Mouse (Mus musculus) fibroblast of lung, adult 2 months (primary cell): ENCODE measurements around the gene Pafah2.
A peak's percentile ranks its signal among the peaks of the same experiment; 100 is the strongest.

Experiments
- DNase-seq: peaks from one replicate; pipeline ENCODE4 v3.0.0-alpha.2; 2011; ENCODE audit warnings: low read depth

Pafah2 gene

GRCm38 (mm10) chr4:134395977-134396825 lies at the start of gene Pafah2:
Pafah2 (plus strand) TSS chr4:134396320.
- peak; percentile 96 for DNase-seq

- no peak for DNase-seq
These were observed 48.0 kb upstream of the Pafah2 start for GRCm38 (mm10) chr4:134348078-134348477.

DNA sequence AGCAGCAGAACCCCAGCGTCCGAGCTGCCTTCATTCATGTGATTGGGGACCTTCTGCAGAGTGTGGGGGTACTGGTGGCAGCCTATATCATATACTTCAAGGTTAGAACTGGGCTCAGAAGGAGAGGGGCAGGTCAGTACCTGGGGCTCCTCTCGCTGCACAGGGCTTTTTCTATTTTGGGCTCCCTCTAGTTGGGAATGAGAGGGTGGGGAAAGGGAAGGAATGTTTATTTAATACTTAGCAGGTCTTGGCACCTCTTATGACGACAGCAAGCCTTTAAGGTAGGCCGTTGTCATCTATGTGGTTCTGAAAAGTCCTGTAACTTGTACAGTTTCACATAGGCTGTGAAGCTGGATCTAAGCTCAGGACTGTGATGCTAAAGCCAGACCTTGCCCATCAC lies 47.6 kb upstream of the Pafah2 start:
- no peak for DNase-seq

GRCm38 (mm10) chr4:134349829-134350228 lies 46.3 kb upstream of the Pafah2 start:
- DNase-seq: no peak

- no peak for DNase-seq
These were observed 45.5 kb upstream of the Pafah2 start for GRCm38 (mm10) chr4:134350641-134351040.

- DNase-seq: no peak
These were observed 44.5 kb upstream of the Pafah2 start for GRCm38 (mm10) chr4:134351329-134352260.

GRCm38 (mm10) chr4:134352261-134352707 lies 43.8 kb upstream of the Pafah2 start:
- no peak for DNase-seq

- no peak for DNase-seq
These were observed 43.2 kb upstream of the Pafah2 start for GRCm38 (mm10) chr4:134352929-134353328.

DNA sequence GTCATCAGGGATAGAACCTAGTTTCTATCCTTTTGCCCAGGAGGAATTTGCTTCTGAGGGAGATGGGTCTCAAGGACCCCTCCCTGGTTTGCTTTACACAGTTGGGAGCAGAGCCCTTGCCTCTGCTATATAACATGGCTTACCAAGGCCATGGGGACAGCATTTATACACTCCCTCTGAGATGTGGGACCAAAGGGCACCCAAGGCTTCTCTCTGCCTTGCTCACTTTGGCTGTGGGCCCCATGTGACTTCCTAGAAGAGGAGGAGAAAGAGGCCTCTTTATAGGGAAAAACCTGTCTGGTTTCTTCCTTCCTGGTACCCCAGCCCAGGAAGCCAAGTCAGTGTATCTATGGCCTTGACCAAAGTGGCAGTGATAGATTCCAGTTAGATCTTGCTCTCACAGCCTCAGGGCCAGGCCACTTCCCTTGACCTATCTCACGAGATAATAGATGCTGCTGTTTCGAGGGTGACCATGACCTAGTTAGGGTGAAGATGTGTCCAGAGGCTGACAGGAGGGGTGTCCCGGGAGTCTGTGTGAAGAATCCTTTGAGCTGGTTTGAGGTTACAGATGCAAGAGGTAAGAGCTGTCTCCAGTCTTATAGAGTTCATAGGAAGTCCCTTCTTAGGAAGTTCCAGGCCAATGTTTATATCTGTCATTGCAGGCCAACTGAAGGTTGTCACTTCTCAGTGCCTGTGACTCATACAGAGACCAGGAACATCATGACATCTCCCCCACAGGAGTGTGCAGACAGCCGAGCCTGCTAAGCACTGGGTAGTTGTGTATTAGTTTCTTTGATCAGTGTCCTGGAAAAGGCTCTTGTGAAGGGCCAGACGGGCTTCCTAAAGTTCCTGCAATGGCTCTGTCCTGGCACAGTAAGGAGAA lies 42.4 kb upstream of the Pafah2 start:
- DNase-seq: no peak

DNA sequence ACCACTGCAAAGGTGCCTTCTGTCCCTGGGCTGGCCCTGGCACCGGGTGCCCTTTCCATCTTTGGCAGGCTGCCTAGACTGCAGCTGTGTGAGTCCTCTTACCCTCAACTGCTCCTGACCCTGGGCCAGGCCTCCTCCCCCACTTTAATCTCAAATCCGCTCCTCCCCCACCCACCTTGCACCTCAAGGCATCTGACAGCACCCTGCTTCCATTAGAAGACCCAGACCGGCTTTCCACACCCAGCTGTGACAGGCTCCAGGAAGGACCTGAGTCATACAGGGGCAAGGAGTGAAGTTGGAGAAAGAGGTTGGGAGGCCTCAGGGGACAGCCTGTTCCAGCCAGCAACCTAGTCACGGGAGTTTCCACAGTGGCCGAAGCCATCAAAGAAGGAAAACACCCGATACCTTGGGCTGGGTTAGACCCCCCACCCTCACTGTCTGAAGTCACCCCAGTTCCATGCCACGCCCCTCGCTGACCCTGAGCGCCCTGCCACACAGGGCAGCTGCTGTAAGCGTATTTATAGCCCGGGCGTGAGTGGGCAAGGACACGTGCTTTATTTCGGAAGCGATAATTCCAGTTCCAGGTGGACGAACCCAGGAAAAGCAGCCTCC lies 40.2 kb upstream of the Pafah2 start:
- DNase-seq: no peak

DNA sequence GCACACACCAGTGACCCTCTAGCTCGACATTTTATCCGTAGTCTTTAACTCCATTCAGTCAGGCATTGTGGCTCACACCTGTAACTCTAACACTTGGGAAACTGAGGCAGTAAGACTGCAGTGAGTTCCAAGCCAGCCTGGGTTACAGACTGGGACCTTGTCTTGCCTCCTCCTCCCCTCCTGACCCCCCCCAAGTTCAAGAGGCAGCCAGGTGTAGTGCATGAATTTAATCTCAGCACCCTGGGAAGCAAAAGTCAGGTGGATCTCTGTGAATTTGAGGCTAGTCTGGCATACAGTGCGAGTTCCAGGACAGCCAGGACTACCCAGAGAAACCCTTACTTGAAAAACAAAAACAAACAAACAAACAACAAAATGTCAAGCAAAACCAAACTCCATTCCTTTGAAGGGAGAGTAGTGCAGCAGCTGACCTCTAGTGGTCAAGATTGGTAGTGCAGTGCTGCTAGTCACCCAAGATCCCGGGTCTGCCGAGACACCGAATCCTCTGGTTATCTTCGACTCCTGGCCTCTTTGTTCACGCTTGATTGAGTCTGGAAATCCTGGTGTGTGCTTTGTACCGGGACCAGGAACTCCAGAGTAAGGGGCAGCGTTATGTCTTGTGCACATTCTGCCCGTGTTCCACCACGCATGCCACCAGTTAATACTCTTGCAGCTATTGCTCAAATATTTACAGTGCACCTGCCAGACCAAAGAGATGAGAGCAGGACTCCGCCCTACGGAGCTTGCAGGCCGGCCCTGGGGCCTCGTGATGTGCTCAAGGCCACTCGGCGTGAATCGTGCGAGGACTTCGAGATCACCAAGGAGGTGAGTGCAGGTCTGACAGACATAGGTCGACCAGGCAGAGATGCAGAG lies 39.3 kb upstream of the Pafah2 start:
- peak; percentile 16 for DNase-seq

DNA sequence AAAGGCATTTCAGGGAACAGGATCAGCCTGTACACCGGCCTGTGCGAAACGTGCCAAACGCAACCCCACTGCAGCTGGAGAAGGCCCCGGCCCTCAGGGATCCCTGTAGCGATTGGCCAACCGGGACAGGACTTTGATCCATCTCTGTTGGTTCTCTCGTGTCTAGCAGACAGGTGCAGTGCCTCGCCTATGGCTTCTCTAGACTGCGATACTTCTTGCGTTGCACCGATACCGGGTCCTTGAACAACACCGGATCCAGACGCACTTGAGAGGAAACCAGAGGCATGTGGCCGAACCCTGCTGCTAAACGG lies 38.7 kb upstream of the Pafah2 start:
- no peak for DNase-seq

DNA sequence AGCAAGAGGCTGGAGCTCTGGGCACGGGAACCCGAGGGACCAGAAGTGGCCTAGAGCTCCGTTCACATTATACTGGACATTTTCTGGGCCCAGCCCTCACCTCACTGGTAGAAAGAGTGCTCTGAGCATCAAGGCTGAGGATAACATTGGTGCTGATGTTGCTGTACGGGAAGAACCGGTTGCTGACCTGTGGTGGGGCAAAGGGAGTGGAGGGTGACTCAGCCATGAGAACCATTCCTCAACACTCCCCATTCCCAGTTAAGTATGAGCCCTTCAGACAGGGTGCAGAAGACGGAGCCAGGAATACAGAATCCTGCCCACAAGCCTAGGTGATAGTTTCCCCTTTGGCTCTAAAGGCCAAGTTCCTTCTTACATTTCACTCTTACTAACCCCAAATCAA lies 36.5 kb upstream of the Pafah2 start:
- DNase-seq: no peak

GRCm38 (mm10) chr4:134361215-134361614 lies 34.9 kb upstream of the Pafah2 start:
- DNase-seq: no peak

- no peak for DNase-seq
These were observed 34.0 kb upstream of the Pafah2 start for GRCm38 (mm10) chr4:134362124-134362523.

GRCm38 (mm10) chr4:134362586-134362985 lies 33.5 kb upstream of the Pafah2 start:
- DNase-seq: no peak

- peak; percentile 20 for DNase-seq
These were observed 30.8 kb upstream of the Pafah2 start for GRCm38 (mm10) chr4:134365280-134365679.

- no peak for DNase-seq
These were observed 25.4 kb upstream of the Pafah2 start for GRCm38 (mm10) chr4:134370649-134371221.

- no peak for DNase-seq
These were observed 24.7 kb upstream of the Pafah2 start for GRCm38 (mm10) chr4:134371316-134371855.

DNA sequence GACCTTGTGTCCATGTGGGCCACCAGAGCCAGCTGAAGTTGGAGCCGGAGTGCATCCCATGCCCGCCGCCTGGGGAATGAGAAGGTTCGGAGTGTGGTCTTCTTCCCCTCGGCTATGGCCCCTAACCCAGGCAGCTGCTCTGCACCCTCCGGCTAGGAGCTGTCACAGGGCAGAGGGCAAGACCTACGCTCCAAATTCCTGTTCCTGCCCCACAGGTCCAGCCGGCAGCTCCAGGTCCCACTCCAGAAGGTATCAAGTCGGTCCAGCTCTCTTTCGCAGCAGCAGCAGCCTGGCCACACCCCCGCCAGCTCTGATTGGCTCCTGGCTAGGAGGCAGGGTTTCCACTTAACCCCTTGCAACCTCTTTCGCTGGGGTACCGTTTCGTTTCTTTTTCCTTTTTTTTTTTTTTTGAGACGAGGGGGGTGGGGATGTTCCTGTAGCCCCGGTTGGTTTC lies 23.8 kb upstream of the Pafah2 start:
- DNase-seq: peak; percentile 27
